Mouse (Mus musculus) thymus, adult 2 months (tissue): ENCODE results near the gene Slc25a54.

Source experiments
- CTCF ChIP-seq: fragments of 200-500 bp; IDR thresholded peaks from 2 replicates; pipeline ENCODE4 v1.5.1; 2012; ENCODE audit warnings: mild to moderate bottlenecking, control low read depth, low read length, moderate library complexity, borderline replicate concordance; ENCODE audit not compliant: control insufficient read depth, poor library complexity, insufficient read depth; ENCODE audit errors: extremely low read depth
- POLR2A ChIP-seq: fragments of 200-500 bp; IDR thresholded peaks from 2 replicates; pipeline ENCODE4 v1.6.1; 2012; ENCODE audit warnings: mild to moderate bottlenecking, low read length, control low read depth, moderate library complexity; ENCODE audit not compliant: control insufficient read depth, poor library complexity, insufficient read depth; ENCODE audit errors: extremely low read depth

DNA sequence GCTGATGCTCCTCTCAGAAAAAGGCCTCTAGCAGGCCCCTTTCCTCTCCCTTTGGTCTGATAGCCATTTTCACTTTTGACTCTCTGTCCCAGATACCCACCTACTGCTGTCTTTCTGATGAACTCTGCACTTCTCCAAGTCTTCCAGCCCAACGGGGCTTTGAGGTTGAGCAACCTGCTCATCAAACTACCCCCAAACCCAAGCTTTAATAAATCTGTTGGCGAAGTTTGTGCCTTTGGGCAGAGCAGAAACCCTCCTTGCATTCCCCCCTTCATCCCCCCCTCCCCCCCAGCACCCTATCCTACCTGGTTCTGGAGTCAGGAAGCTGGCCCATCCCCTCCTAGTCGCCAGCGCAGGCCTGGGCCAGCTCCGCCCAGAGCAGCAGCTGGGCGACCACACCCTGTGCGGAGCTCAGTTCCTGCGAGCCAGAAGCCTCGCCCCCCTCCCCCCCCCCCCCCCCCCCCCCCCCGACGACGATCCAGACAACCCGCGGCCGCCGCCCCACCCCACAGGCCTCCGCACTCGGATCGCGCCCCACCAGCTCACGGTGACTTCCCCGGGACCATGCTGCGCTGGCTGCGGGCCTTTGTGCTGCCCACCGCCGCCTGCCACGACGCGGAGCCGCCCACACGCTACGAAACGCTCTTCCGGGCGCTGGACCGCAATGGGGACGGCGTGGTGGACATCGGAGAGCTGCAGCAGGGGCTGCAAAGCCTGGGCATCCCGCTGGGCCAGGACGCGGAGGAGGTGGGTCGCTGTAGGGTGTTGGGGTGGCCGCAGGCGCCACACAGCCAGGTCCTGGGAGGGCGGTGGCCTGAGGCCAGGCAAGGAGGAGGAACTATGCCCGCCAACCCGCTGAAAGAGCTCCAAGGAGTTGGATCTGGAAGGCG lies 42.6 kb downstream of the Slc25a54 start, which contains the start of gene Slc25a24:
- TF ChIP-seq POLR2A (no peak), CTCF (0 out of 2 replicates have a peak, but pooled peaks have one; percentile 48)
